Mouse (Mus musculus) gastrocnemius, postnatal 25 days (tissue): ENCODE data around the gene Ctsf. TPM values are rescaled to one million over a fixed set of nuclear protein-coding genes. Genes with fewer than 3 reads are reported as not detected.
A peak's percentile ranks its signal among the peaks of the same experiment; 100 is the strongest.
"Not testable (repeated sequence)": the region's sequence is repeated elsewhere in the genome, so short reads cannot be mapped to it uniquely, and the experiment has no call there.

Source experiments
- DNase-seq: peaks from one replicate; pipeline ENCODE4 v3.0.0; 2022
- total RNA-seq, 2 experiments: library from RNA; stranded (reverse); gene quantifications; 1 replicate in 1 of 2; 2 replicates in 1 of 2; pipeline ENCODE4 v1.2.3; 2021

Ctsf gene
- total RNA-seq, 2 experiments from 2014 or later = 28.4 to 41.6 TPM

- DNase-seq = no peak
These were observed 5.1 kb upstream of the Ctsf start for GRCm38 (mm10) chr19:4849800-4850199.

DNA sequence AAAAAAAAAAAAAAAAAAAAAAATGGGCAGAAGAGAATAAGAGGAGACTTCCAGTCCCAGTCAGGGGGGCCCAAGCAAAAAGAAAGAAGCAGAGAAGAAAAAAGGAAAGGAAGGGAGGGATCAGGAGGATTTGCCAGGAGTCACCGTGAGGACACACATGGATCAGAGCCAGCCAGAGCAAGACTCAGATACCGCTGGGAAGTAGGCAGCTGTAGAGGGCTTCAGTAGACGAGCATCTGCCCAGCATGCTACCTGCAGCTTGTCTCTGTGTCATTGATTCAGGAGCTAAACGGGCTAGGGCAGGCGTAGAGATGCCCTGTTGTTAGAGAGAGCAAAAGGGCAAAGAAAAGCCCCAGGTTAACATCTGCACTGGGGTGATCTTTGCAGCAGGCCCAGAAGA is 4.6 kb upstream of the Ctsf start:
- DNase-seq = no peak

- DNase-seq = no peak
These were observed 515 bp downstream of the Ctsf start for GRCm38 (mm10) chr19:4855470-4855820.

DNA sequence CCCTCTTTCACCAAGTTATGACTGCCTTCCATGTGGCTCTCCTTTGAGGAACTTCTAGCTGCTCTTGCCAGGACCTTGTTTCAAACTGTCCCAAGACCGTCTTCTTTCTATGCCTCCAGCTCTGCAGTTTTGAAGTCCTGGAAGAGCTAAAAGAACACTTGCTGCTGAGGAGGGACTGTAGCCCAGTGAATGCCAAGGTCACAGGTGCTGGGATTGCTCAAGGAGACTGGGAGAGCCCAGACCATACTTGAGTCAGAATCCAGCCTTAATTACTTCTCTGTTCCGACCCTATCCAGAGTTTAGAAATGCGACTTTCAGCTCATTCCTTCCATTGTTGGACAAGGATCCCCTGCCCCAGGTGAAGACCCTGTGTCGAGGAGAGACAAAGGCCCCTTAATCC is 1.0 kb downstream of the Ctsf start:
- DNase-seq = no peak

GRCm38 (mm10) chr19:4859081-4859480 is 4.2 kb downstream of the Ctsf start:
- DNase-seq = no peak

GRCm38 (mm10) chr19:4863048-4863447 is 8.1 kb downstream of the Ctsf start:
- no peak for DNase-seq

DNA sequence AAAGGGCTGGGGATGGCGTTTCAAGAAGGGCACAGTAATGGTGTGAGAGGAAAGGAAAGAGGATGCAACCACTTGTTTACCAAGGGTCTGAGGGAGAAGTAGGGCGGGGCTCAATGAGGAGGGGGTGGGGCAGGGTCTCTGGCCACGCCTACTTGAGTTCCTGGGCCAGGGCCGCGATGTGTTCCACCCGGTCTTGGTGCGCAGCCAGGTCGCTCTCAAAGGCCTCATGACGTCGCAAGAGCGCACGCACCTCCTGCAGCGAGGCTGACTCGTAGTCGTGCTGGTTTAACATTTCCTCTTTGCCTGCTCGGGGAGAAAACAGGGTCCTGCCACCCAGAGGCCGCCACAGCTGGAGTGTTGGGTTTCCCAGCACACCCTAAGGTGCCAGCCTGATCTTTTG is 10.2 kb downstream of the Ctsf start:
- no peak for DNase-seq

- DNase-seq = not testable (repeated sequence)
These were observed 19.7 kb downstream of the Ctsf start for GRCm38 (mm10) chr19:4874613-4875012.

- DNase-seq = peak; percentile 66
These were observed 21.3 kb downstream of the Ctsf start for GRCm38 (mm10) chr19:4876241-4876640.

DNA sequence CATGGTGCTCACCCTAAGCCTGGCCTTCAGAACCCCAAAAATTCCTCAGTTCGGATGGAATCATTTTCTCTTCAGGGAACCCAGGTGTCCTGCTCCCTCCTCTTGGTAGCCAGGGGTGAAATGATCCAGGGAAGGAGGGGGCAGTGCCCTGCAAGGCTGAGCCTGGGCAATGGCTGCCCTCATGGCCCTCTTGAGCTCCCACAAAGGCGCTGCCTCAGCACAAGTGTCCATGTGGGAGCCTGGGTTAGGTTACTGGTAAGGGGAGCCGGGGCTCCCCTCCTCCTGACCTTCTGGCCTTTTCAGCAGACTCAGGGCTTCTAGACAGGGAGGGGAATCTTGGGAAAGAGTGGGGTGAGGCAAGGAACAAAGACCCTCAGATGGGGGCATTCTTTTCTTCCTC is 21.8 kb downstream of the Ctsf start:
- DNase-seq = peak; percentile 78

GRCm38 (mm10) chr19:4877785-4878184 is 22.9 kb downstream of the Ctsf start, which contains the start of gene Actn3:
Gene Actn3, minus strand, starts transcription at chr19:4877909.
- DNase-seq = peak; percentile 83

DNA sequence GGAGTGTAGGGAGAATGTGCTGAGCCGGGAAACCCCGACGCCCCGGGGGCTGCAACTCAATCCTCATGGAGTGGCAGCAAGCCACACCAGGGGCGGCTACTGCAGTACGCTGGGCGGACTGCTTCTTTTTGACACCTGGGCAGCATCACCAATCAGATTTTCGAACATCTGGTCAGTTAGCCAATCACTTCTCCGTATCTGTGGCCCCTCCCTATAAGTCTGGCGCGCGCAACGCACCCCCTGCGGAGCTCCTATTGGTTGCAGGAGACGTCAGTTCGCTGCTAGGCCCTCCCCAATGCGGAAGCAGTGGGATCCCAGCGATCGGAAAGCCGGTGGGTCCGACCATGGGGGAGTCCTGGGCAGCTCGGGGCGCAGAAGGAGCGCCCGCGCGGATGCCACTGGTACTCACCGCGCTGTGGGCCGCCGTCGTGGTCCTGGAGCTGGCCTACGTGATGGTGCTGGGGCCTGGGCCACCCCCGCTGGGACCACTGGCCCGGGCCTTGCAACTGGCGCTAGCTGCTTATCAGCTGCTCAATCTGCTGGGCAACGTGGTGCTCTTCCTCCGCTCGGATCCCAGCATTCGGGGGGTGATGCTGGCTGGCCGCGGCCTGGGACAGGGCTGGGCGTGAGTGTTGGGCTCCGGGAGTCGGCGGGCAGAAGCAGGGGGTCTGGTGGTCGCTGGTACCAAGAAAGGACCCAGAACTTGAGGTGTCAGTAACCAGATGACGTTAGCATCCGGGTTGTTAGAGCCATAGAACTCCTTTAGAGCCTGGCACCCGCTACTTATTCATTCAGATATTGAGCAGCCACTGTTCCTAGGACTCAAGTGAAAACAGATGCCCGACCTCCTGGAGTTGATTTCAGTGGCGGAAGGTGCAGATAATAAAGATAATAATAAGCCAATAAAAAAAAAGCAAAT is 23.7 kb downstream of the Ctsf start, which contains the start of gene Zdhhc24:
Gene Zdhhc24, plus strand, starts transcription at position 264 of the 919 bp plus-strand sequence.
- DNase-seq = peak; percentile 95

GRCm38 (mm10) chr19:4879324-4879703 is 24.4 kb downstream of the Ctsf start:
- DNase-seq = no peak

DNA sequence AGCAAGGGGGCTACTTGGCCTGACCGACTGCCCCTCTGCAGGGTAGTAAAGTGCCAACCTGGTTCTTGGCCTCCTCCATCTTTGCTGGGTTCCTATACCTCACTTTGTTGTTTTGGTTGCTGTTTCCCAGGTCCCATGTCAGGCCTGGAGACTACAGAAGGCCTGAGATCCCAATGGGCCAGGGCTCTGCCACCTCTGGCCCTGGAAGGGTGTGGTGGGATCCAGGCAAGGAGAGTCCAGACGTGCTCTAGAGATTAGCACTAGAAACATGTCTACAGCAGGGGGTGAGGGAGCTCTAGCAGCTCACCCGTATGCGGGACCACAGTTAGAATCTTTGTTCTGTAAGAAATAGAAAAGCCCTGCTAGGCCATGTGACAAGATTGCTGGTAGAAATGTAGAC is 29.0 kb downstream of the Ctsf start:
- no peak for DNase-seq

DNA sequence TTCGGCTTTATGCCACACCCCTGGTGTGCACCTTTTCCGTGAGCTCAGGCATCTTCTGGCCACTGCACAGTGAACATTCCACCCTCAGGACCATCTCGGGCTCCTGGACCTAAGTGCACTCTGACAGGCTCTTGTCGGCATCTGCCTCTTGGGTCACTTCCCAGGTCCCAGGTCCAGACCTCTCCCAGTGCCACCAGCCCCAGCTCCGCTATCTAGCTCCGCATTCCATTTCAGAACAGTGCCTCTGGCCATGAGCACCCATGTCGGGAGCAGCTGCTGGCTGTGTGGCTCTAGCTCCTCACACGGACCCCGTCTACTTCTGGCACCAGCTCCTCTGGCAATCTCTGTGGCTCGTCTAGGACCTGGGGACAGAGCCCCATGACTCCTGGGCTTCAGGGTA is 34.9 kb downstream of the Ctsf start:
- DNase-seq = no peak

DNA sequence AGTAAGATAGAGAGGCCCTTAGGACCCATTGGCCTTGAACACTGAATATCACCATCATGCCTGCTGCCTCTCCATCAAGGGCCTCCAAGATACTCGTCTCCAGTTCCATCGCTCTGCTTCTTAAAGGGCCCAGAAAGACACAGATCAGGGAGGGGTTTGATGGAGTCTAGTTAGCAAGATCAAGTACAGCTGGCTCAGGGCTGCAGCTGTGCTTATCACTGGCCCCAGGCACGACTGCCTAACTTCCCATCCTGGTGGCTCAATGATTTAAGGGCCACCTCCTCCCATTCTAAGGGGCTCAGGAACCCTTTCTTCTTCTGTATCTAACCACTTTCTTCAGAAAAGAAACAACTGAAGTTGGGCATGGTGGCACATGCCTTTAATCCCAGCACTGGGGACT is 36.9 kb downstream of the Ctsf start:
- DNase-seq = no peak

DNA sequence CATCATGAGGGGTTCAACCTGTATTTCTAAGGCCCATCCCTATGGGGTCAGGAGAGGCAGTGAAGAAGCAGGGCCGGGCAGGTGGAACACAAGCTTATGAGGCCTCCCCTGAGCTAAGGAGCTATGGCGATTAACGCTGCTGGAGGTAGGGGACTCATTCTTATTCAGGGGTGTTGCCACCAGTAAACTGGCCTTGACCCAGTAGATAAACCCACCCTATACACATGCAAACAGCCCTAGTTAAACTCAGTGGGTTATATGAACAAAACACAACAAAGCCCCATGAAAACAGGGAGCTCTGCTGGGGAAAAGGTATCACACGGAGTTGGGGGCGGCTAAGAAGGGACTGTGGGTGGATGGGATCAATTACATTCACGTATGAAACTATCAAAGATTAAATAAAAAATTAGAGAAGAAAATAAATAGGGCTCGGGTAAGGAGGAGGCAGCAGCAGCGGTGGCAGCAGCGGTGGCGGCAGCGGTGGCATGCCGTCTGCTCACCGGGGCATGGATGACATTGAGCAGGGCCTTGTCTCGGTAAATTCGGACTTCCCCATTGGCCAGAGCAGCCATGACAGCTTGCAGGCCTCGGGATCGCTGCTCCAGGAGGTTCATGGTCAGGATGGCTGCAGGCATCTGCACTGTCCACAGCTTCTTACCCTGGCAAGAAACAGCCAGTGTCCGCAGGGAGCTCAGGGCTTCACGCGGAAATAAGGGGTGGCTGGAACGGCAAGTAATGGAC is 42.0 kb downstream of the Ctsf start:
- DNase-seq = no peak

DNA sequence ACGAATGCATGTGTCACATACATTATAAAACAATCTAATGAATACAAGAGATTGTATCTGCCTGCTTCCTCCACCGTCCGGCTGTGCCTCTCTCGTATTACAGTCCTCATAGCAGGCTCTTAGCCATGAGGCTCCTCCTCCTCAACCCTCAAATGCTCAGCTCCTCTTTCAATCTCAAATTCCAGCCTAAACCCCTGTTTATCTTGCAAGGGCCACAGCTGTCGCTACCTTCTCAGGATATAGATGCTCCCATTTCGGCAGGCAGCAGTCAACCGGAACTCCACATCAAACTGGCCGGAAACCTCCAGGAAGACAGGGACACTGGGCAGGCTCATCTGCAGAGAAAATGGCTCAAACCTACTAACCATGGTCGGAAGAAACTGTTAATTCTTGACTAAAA is 44.0 kb downstream of the Ctsf start:
- DNase-seq = no peak

DNA sequence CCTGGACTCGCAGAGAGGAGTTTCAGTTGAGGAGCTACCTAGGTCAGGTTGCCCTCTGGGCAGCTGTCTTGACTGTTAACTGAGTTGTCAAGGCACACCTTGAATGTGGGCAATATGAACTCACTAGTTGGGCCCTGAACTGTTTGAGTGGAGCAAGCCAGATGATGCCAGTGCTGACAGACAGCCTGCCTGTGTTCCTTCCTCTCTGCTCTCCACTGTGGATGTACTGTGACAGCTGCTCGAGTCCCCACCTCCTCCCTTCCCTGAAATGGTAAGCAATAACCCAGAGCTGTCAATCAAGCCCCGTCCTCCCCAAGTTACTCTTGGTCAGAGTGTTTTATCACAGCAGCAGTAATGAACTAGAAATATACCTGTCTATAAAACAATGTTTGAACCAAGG is 45.0 kb downstream of the Ctsf start:
- no peak for DNase-seq

DNA sequence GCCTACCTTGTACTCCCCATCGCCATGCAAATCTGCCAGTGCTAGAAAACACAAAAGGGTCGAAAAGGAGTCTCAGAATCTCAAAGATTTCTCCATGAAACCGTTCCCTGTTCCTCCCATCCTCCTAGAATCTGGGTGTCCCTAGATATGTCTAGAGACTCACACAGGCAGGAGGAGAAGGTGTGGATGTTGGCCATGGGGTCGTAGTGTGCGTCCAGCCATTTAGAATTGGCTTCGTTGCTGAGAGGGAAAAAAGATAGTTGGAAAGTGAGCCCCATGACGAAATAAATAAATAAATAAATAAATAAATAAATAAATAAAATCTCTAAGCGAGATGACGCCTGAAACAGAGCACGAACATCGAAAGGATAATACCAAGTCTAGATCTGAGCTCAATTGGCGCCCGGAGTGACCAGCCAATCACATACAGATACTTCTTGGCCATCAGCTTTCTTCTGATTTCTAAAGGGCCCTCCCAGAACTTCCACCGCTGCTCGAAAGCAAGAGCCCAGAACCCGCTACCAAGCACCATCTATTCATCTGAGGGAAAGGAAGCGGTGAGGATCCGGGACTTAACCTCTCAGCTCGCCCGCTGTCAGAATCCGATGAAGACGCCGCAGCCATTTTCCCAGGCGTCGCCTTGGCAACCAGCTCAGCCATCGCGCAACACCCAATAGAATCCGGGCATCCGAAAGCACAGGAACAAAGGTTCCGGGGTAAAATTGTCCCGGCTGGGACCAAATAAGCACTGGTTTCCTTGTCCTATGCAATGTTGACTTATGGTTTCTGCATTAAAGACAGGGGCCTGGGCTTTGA is 51.3 kb downstream of the Ctsf start, which contains the start of gene Bbs1:
Gene Bbs1, minus strand, starts transcription at position 650 of the 816 bp plus-strand sequence.
- DNase-seq = peak; percentile 60

DNA sequence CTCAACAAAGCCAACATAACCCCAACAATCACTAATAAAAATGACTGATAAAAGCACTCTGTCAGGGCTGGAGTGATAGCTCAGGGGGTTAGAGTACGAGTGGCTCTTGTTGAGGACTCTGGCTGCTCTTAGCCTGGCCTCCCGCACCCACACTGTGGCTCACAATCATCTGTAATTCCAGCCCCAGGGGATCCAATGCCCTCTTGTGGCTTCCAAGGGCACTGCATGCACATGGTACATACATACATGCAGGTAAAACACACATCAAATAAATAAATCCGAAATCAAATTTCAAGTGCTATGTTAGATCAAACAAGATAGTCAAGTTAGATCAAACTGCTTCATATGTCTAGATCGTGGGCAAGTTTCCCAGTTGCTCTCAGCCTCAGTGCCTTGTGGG is 53.2 kb downstream of the Ctsf start:
- DNase-seq = no peak

- no peak for DNase-seq
These were observed 54.4 kb downstream of the Ctsf start for GRCm38 (mm10) chr19:4909376-4909775.
